Mouse (Mus musculus): Measurements from ENCODE around the gene Armc9.

The Armc9 gene

DNA sequence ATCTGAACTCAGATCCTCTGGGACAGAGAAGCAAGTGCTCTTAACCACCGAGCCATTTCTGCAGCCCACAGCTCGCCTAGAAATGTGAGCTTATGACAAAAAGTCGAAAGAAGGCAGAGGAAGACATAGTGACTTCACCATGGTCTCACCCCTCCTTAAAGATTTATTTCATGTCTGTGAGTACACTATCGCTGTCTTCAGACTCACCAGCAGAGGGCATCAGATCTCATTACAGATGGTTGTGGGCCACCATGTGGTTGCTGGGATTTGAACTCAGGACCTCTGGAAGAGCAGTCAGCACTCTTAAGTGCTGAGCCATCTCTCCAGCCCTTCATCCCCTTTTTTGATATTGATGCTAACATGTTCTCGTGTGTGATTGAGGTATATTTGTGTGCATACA is 20.0 kb downstream of the Armc9 start:
- no peak for DNase-seq (ENCODE audit: low read depth, low spot score)

DNA sequence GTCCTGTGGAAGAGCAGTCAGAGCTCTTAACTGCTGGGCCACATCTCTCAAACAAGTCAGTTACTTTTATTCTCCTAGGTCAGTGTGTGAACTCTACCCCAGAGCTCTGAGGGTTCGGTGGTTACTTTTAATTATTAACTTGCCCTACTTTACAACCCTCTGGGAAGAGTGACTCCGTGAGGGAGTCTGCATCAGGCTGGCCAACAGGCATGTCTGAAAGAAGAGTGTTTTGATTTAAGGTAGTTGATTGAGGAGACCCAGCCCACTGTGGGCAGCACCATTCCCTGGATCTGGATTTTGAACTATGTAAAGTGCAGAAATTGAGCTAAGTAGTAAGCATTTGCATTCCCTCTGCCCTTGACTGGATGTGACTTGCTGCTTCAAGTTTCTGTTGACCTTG is 21.5 kb downstream of the Armc9 start:
- no peak for DNase-seq (ENCODE audit: low read depth, low spot score)

DNA sequence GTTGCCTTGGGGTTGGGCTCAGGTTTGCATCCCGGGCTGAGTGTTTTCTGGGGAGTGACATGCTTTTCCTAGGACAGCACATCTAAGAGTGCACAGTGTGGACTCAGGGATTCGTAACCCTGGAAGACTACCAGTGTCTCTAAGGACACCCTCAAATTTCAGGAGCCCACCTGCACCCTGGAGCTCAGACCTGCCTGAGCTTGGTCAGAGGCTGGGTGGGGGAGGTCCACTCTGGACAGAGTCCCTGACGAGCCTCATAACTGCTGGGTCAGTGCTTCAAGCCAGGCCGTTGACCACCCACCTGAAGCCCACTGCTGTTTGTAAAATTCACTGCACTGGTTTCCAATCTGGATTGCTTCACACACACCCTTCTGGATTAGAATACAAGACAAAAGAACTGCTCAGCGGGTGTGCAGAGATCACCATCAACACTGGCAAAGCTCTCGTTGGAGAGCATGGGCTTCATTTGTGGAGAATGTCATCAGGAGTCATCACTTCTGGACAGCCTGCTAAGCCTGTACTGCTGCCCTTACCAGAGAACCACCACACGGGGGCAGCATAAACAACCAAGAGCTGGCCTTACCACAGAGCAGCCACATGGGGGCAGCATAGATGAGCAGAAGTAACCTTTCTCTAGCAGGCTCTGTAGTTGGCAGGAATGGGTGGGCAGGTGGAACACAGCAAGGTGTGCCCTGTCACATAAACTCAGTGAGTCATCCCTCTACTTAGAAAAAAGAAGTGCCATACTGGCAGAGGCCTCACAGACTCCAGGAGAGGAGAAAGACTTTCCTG is 24.1 kb downstream of the Armc9 start:
- DNase-seq (ENCODE audit: low read depth, low spot score): peak; percentile 90

DNA sequence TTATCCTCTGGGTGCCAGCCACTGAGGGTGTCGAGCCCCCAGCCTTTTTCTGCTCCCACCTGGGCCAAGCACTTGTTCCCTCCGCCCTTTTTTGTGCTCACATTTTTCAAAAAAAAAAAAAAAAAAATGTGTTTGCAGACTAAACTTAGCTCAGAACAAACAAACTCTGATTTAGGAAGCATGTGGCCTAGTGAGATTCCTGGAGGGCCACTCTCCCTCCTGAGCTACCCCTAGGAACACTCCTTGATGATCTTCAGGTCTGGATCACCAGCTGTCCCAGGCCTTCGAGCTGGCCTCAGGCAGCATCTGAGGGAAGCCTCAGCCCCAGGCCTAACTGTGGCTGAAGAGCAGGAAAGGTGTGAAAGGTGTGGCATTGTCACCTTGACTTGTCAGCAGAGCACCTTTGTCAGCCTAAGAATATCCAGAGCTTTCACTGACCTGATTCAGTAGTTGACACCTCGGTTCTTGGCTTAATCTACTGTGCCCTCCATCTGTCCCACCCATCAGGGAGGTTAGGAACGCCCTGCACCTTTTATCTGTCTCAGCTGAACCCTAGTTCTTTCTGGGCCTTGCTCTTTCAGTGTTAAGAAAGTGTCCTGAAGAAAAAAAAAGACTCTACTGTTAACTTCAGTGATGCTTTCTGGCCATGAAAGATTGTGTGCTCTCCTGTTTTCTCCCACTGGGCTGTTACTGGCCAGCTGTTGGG is 27.6 kb downstream of the Armc9 start:
- DNase-seq (ENCODE audit: low read depth, low spot score): no peak

DNA sequence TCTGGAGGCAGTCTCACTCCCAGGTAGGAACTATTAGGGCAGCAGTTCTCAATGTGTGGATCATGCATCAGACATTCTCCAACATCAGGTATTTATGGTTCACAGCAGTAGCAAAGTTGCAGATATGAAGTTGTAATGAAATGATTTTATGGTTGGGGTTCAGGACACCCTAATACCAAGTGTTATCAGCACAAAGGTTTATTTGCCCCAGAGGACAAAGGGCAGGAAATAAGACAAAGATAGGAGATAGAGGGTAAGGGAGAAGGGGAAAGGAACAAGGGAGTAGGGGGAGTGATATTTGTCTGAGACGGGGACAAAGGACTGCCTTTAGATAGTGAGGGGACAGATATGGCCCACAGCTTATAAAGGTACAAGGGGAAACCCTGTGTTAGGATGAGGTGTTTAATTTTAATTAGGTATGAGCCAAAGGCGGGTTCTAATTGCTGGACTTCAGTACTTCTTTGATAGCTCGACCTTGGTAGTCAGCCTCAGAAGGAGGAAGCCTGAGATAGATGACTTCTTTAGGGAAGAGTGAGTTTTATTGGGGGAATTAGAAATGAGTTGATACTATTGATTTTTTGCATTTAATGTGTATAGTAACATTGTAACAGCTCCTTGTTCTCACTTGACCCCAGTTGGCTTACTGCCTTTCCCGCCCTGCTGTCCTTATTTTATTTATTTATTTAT is 29.1 kb downstream of the Armc9 start:
- no peak for DNase-seq (ENCODE audit: low read depth, low spot score)

DNA sequence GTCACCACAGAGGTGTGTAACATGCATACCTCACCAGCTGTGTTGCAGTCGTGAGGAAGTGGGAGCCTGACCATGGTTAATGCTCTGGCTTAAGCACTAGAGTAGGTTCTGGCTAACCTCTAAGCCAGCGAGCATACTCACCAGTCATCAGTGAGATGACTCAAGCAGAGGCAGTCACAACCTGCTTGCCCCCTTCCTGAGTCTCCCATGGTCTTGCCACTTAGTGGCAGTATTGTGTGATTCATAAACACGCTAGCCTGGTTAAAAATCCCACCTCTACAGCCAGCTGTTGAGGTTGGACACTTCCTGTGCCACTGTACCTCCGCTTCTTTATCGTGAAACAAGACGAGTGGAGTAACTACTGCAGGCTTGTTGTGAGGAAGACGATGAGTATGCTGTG is 32.2 kb downstream of the Armc9 start:
- DNase-seq (ENCODE audit: low read depth, low spot score): no peak

DNA sequence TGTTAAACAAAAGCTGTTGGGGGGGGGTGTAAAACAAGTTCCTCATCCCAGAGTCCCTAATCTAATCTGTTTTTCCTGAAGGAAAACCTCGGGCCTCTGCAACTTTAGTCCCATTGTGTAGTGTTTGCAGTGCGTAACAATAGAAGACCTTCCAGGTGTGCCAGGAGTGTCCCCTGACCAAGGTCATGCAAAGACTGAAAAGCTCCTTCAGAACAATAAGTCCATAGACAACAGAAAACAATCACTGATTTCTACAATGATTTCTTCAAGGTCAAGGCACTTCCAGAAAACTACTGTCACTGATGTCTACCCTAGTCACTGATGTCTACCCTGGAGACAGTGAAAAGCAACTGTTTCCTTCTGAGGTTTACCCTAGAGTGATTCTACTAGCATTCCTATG is 33.3 kb downstream of the Armc9 start:
- DNase-seq (ENCODE audit: low read depth, low spot score): no peak

DNA sequence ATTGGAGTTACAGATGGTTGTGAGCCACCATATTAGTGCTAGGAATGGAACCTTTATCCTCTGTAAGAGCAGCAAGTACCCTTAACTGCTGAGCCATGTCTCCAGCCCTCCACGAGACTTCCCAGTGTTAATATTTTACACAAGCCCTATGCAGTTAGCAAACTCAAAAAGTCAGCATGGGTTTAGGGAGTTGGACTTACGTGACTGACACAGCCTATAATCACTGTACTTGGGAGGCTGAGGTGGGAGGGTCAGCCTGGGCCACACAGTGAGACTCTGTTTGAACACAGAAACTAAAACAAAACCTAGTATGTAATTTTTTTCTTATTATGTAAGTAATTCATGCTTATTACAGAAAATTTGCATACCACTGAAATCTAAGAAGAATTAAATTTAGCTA is 33.7 kb downstream of the Armc9 start:
- no peak for DNase-seq (ENCODE audit: low read depth, low spot score)

DNA sequence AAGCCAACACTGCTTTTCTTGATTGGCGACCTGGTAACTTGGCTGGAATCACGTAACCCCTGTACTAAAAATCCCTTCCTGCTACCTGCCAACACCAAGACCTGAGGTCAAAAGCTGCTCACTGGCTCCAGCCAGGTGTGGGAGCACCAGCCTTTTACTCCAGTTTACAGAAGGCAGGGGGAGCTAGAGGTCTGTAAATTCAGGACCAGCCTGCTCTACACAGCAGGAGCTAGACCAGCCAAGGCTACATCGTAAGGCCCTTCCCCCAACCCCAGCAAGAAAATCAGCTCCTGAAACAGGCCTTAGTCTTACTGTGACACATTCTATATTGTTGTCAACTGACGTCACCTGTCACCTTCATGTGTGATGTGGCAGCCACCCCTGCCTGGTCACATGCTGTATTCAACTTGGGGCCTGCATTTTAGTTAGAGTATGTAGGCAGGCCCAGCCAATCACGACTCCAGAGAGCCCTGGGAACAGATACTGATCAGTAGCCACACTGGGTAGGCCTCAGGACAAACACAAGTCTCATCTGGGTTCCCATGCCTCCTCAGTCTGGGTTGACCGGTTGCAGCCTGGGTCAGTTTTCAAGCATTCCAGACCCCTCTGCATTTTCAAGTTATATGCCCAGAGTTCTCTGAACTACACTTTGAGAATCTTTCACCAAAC is 34.6 kb downstream of the Armc9 start:
- no peak for DNase-seq (ENCODE audit: low read depth, low spot score)

DNA sequence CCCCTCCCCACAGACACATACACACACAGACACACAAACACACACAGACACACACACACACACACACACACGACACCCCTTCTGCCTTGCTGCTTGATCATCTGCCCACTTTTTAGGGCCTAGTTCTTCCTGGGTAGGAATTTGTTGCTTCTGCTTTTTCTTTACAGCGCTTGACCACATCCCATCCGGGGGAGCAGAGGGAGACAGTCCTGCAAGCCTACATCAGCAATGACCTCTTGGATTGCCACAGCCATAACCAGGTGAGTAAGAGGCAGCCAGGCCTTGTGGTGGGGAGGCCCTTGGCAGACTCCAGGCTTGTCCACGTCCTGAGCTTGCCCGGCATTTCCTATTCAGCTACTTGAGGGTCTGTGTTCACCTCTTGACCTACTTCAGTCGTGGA is 36.3 kb downstream of the Armc9 start:
- no peak for DNase-seq (ENCODE audit: low read depth, low spot score)

DNA sequence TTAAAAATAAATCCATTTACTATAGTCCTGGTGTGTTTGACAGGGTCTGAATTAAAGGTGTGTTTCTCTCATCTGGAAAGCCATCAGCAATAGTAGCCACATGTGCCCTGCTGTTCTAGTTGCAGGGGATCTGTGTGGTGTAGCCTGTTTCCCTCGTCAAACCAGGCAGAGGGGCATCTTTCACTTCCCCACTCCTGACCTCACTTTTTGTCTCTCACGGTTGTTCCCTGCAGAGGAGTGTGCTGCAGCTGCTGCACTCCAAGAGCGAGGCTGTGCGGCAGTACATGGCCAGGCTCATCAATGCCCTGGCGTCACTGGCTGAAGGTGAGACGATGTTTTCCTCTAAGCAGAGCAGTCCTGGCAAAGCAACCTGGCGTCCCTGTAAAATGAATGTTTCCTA is 39.5 kb downstream of the Armc9 start:
- DNase-seq (ENCODE audit: low read depth, low spot score): no peak

DNA sequence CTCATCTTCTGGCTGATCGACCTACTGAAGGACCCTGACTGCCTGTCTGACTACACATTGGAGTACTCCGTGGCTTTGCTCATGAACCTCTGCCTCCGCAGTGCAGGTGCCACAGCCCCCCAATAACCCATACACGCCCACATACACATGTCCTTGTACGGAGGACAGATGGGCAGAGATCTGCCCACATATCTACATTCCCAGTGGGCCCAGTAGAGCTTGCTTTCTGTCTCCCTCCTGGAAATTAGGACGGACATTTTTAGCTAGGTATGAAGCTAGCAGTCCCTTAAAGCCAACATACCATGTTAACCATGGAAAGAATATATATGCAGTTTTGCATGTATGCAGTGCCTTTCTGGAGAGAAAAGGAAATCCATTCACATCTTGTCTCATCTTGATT is 43.7 kb downstream of the Armc9 start:
- no peak for DNase-seq (ENCODE audit: low read depth, low spot score)

DNA sequence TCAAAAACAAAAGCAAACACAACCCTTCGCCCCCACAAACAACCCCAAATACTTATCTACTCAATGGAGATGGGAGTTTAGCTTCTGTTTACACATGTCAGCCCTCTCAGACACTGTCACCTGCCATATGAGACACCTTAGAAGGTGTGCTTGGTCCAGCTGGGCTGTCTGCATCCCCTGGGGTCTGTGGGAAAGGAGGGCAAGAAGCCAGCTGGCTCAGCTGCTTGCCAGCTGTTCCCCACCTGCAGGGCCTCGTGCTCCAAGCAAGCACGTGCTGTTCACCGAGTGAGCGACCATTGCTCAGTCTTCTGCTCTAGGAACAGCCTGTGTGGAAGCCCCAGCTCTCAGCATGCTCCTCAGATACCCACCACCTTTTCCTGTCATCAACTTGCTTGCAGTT is 44.4 kb downstream of the Armc9 start:
- no peak for DNase-seq (ENCODE audit: low read depth, low spot score)

DNA sequence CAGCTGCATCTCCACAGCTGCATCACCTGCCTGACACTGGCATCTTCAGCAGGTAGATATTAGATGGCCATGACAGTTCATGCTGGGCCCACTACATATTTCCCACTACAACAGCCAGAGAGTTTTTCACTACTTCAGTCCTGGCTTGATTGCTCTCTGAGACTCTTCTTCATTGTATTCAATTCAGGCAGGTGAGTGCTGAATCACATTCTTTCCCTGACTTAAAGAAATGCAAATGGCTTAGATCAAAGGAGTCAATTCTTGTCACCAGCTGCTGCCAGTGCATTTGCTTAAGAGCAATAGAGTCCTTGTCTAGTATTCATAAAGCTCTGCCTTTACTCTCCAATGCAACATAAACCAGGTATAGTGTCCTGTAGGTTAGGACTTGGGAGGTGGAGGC is 46.7 kb downstream of the Armc9 start:
- no peak for DNase-seq (ENCODE audit: low read depth, low spot score)

DNA sequence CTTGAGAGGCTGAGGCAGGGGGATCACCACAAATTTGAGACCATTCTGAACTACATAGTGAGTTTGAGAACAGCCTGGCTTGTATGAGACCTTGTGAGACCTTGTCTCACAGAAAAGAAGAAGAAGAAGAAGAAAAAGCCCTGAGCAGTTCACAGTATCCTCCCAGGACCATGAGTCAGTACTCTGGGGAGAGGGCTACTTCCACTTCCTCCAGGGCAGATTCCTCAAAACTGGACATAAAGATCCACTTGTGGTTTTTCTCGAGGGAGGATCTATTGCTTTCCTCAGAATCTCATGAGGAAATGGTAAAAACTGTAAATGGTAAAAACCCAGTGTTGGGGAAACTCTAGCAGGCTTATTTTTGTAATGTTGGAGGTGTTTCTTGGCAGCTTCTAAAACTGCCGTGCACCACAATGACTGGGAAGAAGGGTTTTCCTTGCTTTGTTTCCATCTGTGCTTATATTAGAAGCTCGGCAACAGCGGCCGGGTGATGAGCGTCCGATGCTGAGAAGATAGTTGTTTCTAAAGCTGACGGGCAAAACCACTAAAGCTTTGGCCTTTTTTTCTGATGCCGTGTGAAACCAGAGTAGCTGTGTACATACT is 48.1 kb downstream of the Armc9 start:
- no peak for DNase-seq (ENCODE audit: low read depth, low spot score)

DNA sequence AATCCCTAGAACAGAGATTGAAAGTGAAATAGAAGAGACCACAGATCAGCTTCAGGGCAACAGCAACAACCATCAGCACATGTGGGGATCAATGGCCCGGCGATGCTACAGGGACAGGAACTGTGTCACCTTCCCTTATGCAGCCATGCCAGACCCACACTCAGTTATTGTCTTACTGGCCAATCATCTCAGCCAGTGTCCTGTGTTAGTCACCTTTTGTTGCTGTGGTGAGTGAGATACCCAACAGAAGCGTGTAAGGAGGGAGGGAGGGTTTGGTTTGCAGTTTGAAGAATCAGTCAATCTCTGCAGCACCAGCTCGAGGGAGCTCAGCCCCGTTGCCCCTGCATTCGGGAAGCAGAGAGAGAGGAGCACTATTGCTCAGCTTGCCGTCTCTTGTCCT is 56.1 kb downstream of the Armc9 start:
- DNase-seq (ENCODE audit: low read depth, low spot score): no peak

DNA sequence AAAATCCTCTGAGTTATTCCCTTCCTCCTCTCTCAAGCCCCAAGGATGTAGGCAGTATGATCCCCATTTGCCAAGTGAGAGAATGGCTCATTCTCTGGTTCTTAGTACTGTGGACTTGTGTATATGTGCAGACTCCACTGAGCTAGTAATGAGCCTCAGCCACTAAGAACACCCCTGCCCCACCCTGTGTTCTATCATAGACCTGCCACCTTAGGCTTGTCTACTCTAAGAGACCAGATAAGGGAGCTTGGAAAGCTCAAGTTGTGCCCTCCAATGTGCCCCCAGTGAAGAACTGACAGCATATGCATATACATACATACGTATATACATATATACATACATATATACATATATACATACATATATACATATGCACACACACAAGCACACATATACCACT is 56.9 kb downstream of the Armc9 start:
- no peak for DNase-seq (ENCODE audit: low read depth, low spot score)

DNA sequence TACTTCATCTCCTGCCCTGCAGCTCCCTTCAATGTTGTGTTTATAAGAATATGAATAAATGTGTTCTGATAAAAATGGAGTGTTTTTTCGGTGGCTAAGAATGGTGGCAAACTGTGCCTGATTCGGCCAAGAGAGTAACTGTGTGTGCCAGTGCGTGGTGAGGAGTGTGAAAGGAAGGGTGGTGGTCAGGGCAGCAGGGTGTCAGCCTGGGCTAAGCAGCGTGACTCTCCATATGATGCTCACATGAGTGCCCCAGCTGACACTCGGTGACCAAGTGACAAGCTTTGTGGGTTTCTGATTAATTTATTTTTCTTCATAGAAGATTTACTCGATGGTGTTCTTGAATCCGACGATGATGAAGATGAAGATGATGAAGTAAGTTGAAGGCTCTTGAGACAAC is 58.2 kb downstream of the Armc9 start:
- no peak for DNase-seq (ENCODE audit: low read depth, low spot score)

DNA sequence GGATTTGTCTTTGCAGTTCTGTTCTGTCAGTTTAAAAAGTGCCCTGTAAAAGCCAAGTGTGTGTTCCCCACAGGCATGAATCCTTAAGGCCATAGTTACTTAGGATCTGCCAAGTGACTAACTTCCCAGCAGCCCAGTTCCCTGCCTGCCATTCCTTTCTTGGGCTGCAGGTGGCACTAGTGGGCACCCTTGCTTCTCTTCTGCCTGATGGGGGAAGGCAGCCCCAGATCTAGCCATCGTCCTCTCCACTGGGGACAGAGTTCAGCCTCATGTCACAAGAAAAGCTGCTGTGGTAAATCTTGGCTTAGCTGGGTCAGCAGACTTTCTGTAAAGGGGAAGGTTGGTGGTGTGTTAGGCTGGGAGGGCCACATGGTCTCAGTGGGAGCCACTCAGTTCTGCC is 59.6 kb downstream of the Armc9 start:
- DNase-seq (ENCODE audit: low read depth, low spot score): peak; percentile 78

DNA sequence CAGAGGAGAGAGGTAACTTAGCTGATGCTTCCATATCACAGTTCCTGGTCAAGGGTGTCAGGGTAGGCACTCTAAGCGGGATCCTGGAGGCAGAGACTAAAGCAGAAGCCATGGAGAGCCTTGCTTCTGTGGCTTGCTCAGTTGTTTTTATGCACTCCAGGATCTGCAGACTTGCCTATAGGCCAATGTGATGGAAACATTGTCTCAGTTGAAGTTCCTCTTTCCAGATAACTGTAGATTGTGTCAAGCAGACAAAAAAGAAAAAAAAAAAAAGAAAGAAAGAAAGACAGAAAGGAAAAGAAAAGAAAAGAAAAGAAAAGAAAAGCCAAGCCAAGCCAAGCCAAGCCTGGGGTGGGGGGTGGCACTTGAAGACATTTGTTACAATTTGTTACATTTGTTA is 60.7 kb downstream of the Armc9 start:
- no peak for DNase-seq (ENCODE audit: low read depth, low spot score)

DNA sequence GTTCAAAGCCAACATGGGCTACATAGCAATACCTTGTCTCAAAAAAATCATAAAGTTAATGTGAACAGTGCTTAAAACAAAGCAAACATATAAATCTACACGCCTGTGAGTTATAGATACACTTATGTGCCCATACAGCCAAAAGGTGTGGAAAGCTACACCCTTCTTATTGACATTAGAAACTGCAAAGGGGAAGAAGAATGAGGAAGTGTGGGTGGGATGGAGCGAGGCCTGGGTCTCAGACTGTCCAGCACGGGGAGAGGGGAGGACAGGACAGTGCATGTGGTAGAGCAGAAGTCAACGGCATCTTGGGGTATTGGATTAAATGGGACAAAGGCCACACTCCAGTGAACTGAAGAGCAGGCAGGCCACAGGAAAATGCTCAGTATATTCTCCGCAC is 61.8 kb downstream of the Armc9 start:
- no peak for DNase-seq (ENCODE audit: low read depth, low spot score)

DNA sequence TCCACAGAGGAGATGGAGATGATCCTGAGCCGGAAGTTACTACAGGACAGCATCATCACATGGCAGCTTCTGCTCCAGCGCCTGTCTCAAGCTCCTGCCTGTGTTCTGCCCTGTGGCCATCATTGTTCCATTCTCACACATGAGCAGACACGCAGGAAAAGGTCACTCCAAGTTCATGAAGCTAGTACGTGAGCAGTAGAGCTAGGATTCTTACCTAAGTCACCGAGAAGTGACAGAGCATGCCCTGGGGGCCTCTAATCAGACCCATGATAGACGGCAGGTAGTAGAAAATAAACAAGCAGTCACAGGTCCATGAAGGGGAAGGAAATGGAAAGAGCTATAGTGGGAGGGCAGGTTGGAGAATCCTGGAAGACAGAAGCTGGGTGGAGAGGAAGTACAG is 63.4 kb downstream of the Armc9 start:
- DNase-seq (ENCODE audit: low read depth, low spot score): peak; percentile 12

Data from mesoderm, embryonic 11.5 days (tissue).